Mouse (Mus musculus) CH12F3 (cell line): ENCODE results near the gene Clcf1.

ENCODE experiments used
- in situ Hi-C: fragments of 300-500 bp; cut with MboI; formaldehyde crosslinking; loops from 2 replicates; pipeline ENCODE4 v1.14.3; 2020; ENCODE audit warnings: low sequenced_read_pairs

Clcf1 gene

GRCm38 (mm10) chr19:4214071-4214770 lies at the start of gene Clcf1, which contains the start of gene AC109138.7:
TSS of gene Clcf1 (plus strand) at chr19:4214238.
TSS of gene AC109138.7 (plus strand) at chr19:4214357.
- in situ Hi-C loops: no loop called here

DNA sequence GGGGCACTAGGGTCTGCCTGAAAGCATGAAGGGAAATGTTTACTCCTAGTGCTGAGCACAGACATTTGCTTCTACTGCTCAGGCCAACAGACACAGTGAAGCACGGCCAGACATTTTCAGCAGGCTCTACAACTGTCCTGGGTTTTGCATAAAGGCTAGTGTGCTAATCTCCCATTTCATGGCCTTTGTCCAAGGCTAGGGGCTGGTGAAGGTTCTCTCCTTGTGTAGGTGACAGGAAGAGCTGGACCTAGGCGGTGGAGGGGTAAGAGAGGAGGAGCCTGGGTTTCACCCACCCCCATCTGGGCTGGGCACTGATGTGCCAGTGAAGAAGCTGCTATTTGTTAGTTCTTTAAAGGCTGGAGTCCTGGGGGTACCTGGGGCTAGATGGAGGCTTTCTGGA lies 49.3 kb upstream of the Clcf1 start:
- in situ Hi-C loops: no loop called here

GRCm38 (mm10) chr19:4166678-4167476 lies 47.2 kb upstream of the Clcf1 start:
- in situ Hi-C loops: no loop called here

DNA sequence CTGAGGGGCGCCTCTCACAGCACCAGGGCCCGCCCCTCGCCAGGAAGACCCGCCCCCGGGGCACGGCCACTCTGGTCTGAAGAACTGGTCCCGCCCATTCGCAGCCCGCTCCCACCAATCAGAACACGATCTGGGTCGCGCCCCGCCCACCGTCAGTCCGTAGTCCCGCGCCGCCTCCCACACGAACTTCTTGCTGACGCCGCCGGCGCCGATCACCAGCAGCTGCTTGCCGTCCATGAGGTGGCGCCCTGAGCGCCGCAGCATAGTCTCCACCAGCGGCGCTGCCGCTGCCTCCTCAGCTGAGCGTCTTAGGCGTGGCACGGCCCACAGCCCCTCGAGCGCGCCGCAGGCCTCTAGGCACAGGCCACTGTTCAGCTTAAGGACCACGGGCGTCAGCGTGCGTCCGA lies 44.7 kb upstream of the Clcf1 start:
- in situ Hi-C loops: no loop called here

DNA sequence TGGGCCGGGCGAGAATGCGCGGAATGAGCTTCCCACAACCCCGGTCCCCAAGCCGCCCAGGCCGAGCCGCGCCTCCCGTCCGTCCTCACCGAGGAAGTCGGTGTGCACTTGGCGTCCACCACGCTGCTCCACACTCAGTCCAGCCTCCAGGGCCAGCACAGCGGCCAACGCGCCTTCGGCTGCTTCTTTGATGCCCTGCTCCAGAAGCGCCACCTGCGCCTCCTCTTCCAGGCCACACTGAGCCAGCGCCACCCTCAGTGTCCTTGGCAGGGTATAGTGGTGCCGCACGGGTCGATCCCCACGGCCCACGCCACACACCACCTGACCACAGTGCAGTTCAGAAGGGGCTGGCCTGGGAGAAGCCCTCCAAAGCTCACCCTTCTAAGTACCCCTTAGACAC lies 44.2 kb upstream of the Clcf1 start:
- in situ Hi-C loops: no loop called here

- in situ Hi-C loops: no loop called here
These were observed 43.2 kb upstream of the Clcf1 start for GRCm38 (mm10) chr19:4170723-4171392.

- in situ Hi-C loops: no loop called here
These were observed 42.4 kb upstream of the Clcf1 start for GRCm38 (mm10) chr19:4171393-4172290.

DNA sequence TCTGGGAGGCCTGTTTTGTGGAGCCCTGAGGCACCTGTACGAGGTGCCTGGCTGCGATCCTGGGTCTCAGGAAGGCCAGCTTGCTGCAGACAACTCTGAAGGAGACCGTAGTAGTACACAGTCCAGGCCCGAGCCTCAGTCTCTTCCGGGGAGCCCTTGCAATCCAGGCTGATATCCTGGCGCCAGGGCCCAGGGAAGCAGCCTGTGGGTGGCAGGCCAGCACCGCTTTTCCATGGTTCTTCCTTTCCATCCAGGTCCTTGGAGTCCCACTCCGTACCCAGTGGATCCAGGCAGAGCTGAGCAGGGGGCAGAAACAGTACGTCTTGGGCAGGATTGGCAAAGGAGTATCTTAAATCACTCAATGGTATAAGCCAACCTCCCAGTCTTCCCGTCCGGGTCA lies 41.1 kb upstream of the Clcf1 start:
- in situ Hi-C loops: no loop called here

GRCm38 (mm10) chr19:4175368-4175947 lies 38.6 kb upstream of the Clcf1 start, which contains the start of gene Carns1:
TSS of gene Carns1 (minus strand) at chr19:4175479.
- in situ Hi-C loops: no loop called here

- in situ Hi-C loops: no loop called here
These were observed 33.6 kb upstream of the Clcf1 start for GRCm38 (mm10) chr19:4180411-4180810.

GRCm38 (mm10) chr19:4181892-4182291 lies 32.1 kb upstream of the Clcf1 start:
- in situ Hi-C loops: no loop called here

- in situ Hi-C loops: no loop called here
These were observed 30.3 kb upstream of the Clcf1 start for GRCm38 (mm10) chr19:4183689-4184088.

- in situ Hi-C loops: no loop called here
These were observed 28.8 kb upstream of the Clcf1 start for GRCm38 (mm10) chr19:4184976-4185975.

DNA sequence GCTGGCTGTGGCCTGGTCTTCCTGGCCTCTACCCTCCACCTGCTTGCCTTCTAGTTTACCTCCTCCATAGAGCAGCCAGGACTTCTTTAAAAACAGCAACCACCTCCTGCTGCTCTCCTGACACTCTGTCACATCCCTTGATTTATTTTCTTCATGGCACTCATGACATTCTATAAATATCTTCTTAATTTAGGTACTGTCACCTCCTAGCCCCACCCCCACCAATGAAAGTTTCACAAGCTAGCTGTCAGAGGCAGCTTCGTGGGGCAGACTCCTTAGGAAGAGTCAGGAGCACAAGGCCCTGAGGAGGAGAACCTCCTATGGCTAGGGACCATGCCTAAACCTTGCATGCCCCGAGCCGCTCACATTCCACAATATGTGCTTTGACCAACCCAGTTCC lies 26.7 kb upstream of the Clcf1 start:
- in situ Hi-C loops: no loop called here

- in situ Hi-C loops: no loop called here
These were observed 24.9 kb upstream of the Clcf1 start for GRCm38 (mm10) chr19:4189051-4189620.

GRCm38 (mm10) chr19:4190831-4191334 lies 23.2 kb upstream of the Clcf1 start, which contains the start of gene Tbc1d10c:
TSS of gene Tbc1d10c (minus strand) at chr19:4191284.
- in situ Hi-C loops: no loop called here

- in situ Hi-C loops: no loop called here
These were observed 22.3 kb upstream of the Clcf1 start, which contains the start of gene Ppp1ca for GRCm38 (mm10) chr19:4191528-4192250. TSS of gene Ppp1ca (plus strand) at chr19:4192065.
